ENCODE assay signal across 22 mouse cellular contexts in the genomic region with DNA sequence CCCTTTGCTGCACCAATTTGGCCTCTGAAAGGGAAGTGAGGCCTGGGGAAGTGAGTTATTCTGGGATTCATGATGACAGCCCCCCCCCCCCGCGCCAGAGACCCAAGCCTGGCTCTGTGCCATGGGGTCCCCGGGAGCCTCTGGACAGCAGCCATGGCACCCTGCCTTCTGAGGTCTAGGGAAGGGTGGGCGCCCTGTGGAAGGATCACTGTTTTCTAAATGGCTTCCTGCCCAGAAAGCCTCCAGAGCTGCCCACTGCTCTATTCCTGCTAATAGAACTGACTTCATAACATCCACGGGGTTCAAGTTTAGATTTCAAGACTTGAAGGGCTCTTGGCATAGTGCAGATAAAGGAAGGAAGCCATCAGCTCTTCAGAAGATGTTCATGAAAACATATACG. TPM values are rescaled to one million over a fixed set of nuclear protein-coding genes. Genes with fewer than 3 reads are reported as not detected.
DNase-seq lines count a peak whose midpoint lies in the region; ATAC-seq lines count a peak whose summit lies in the region.
"Had no signal": no experiment of that assay in that cellular context is flagged by ENCODE, and none has a peak within 500 bp of the region (broad histone marks: within the 10 kb centered on the region; RNA-seq: fewer than 3 reads in every experiment).

No protein-coding gene starts in this region.

- no peak overlapping the region for H3K4me2 ChIP-seq in heart, embryonic 15.5 days
- H3K4me2 ChIP-seq in heart, embryonic 12.5 days, result no peak overlapping the region
- no peak overlapping the region for H3K4me2 ChIP-seq in lung, embryonic 15.5 days
- H3K4me2 ChIP-seq: forebrain, embryonic 13.5 days; midbrain, embryonic 15.5 days; neural tube, embryonic 15.5 days had no signal

- DNase-seq in adrenal gland, postnatal 25 days, result peak; percentile 19
- DNase-seq in adrenal gland, postnatal 10 days, result no peak
- no peak for DNase-seq in lung, postnatal 25 days (ENCODE audit: low spot score)
- DNase-seq: cerebellum, adult 8-10 months; gastrocnemius, postnatal 25 days; heart, postnatal 36 days; left cerebral cortex, postnatal 4 days; liver; spleen, adult 18-20 months; thymus, adult 2 months had no signal

- no peaks in the 10 kb centered on the region for H3K27me3 ChIP-seq in heart, embryonic 15.5 days
- 0 out of 2 replicates have a peak, but pooled peaks cover 9% of the 10 kb centered on the region for H3K27me3 ChIP-seq in heart, embryonic 12.5 days (replicated peaks)
- H3K27me3 ChIP-seq in lung, embryonic 15.5 days, result no peaks in the 10 kb centered on the region; the same call in 1 of the 2 replicates

- H3K4me3 ChIP-seq in heart, embryonic 15.5 days, result no peak overlapping the region
- H3K4me3 ChIP-seq in heart, embryonic 12.5 days, result no peak overlapping the region
- H3K4me3 ChIP-seq in lung, embryonic 15.5 days, result no peak overlapping the region
- H3K4me3 ChIP-seq in macrophage (ENCODE audit: inconsistent target), result no peak overlapping the region
- H3K4me3 ChIP-seq: forebrain, embryonic 13.5 days; midbrain, embryonic 15.5 days; neural tube, embryonic 15.5 days had no signal

- ATAC-seq in heart, embryonic 15.5 days (replicated peaks; ENCODE audit: insufficient number of reproducible peaks, insufficient read depth, low FRiP score, low read depth), result no peak
- no peak for ATAC-seq in heart, embryonic 12.5 days (ENCODE audit: insufficient number of reproducible peaks, low FRiP score)
- ATAC-seq in lung, embryonic 15.5 days (ENCODE audit: borderline replicate concordance, extremely low read depth, low FRiP score, low TSS enrichment), result no peak
- ATAC-seq in frontal cortex, adult (ENCODE audit: low TSS enrichment), result no peak
- ATAC-seq: CD4-positive, CD25-positive, alpha-beta regulatory T cell, adult 4 months; forebrain, embryonic 13.5 days; hindbrain, embryonic 16.5 days; intestine, postnatal 0 days; midbrain, embryonic 15.5 days; Patski had no signal

- WGBS in heart, embryonic 15.5 days, result 20% methylated on average over 6 of the region's 6 CpGs
- WGBS in heart, embryonic 12.5 days, result 53% methylated on average over 6 of the region's 6 CpGs
- 49% methylated on average over 6 of the region's 6 CpGs for WGBS in lung, embryonic 15.5 days
- WGBS in macrophage (ENCODE audit: missing documents), result 43% methylated on average over 6 of the region's 6 CpGs

- H3K9ac ChIP-seq in heart, embryonic 15.5 days, result no peak overlapping the region
- H3K9ac ChIP-seq in heart, embryonic 12.5 days, result no peak overlapping the region
- H3K9ac ChIP-seq in lung, embryonic 15.5 days, result no peak overlapping the region
- H3K9ac ChIP-seq: forebrain, embryonic 13.5 days; midbrain, embryonic 15.5 days; neural tube, embryonic 15.5 days had no signal

- no peaks in the 10 kb centered on the region for H3K79me2 ChIP-seq in macrophage (ENCODE audit: inconsistent target)

- H3K4me1 ChIP-seq in heart, embryonic 15.5 days (replicated peaks), result peaks cover 24% of the 10 kb centered on the region
- peaks cover 23% of the 10 kb centered on the region for H3K4me1 ChIP-seq in heart, embryonic 12.5 days (replicated peaks)
- peaks cover 11% of the 10 kb centered on the region; the same call in 1 of the 2 replicates for H3K4me1 ChIP-seq in lung, embryonic 15.5 days
- H3K4me1 ChIP-seq: forebrain, embryonic 13.5 days; midbrain, embryonic 15.5 days; neural tube, embryonic 15.5 days had no signal

- no peaks in the 10 kb centered on the region for H3K36me3 ChIP-seq in heart, embryonic 15.5 days
- no peaks in the 10 kb centered on the region for H3K36me3 ChIP-seq in heart, embryonic 12.5 days
- H3K36me3 ChIP-seq in lung, embryonic 15.5 days, result no peaks in the 10 kb centered on the region
- H3K36me3 ChIP-seq in macrophage (ENCODE audit: inconsistent target), result no peaks in the 10 kb centered on the region
- H3K36me3 ChIP-seq: midbrain, embryonic 15.5 days; neural tube, embryonic 15.5 days had no signal

- H3K27ac ChIP-seq in heart, embryonic 15.5 days, result peak overlapping the region; percentile 65
- no peak overlapping the region for H3K27ac ChIP-seq in heart, embryonic 12.5 days (ENCODE audit: poor library complexity, severe bottlenecking)
- H3K27ac ChIP-seq in lung, embryonic 15.5 days, result peak overlapping the region; percentile 60; the same call in 1 of the 2 replicates
- H3K27ac ChIP-seq in macrophage, result peak overlapping the region; percentile 44; the same call in 1 of the 2 replicates
- H3K27ac ChIP-seq: forebrain, embryonic 13.5 days; midbrain, embryonic 15.5 days; neural tube, embryonic 15.5 days had no signal

- H3K9me3 ChIP-seq in heart, embryonic 15.5 days (replicated peaks), result no peaks in the 10 kb centered on the region
- no peaks in the 10 kb centered on the region for H3K9me3 ChIP-seq in heart, embryonic 12.5 days (replicated peaks)
- H3K9me3 ChIP-seq in lung, embryonic 15.5 days, result no peaks in the 10 kb centered on the region
- H3K9me3 ChIP-seq: forebrain, embryonic 13.5 days; midbrain, embryonic 15.5 days; neural tube, embryonic 15.5 days had no signal

RNA-seq across cellular contexts. Expression of a gene that starts 1.0 kb away (rescaled TPM):
- total RNA-seq in adrenal gland, postnatal 25 days (2021), result 26.0 and 31.7 TPM in 2 replicates
- 10 to 100 TPM; 27.6 to 33.2 TPM for total RNA-seq in adrenal gland, postnatal 10 days (2021)
- 14.4 and 15.4 TPM in 2 replicates for polyA plus RNA-seq in heart, embryonic 15.5 days (2015; fragmentation: Nextera tagmentation; extraction: Ambion mirVana)
- 19.8 and 19.9 TPM in 2 replicates for polyA plus RNA-seq in heart, embryonic 12.5 days (2016; fragmentation: Nextera tagmentation; extraction: Ambion mirVana)
- 14.4 and 16.7 TPM in 2 replicates for polyA plus RNA-seq in lung, embryonic 15.5 days (2015; fragmentation: Nextera tagmentation; extraction: Ambion mirVana)
- 100 to 1,000 TPM in 7 of 26 experiments, 10 to 100 TPM in 19; 20.9 to 142 (median 62.6) TPM for total RNA-seq in macrophage (2018; cell fraction: chromatin; rRNA removed)
- total RNA-seq in macrophage (2018; cell fraction: cytosol; rRNA removed), result 10 to 100 TPM; 21.6 to 68.1 (median 33.3) TPM
- 100 to 1,000 TPM in 1 of 26 experiments, 10 to 100 TPM in 25; 22.9 to 107 (median 44.6) TPM for total RNA-seq in macrophage (2018; cell fraction: nucleus; rRNA removed)
- 38.4 to 50.2 TPM (median 42.6 TPM) in 3 replicates for polyA plus RNA-seq in macrophage (2018)
